8 mouse cellular contexts compared by ENCODE assay signal in the genomic region with DNA sequence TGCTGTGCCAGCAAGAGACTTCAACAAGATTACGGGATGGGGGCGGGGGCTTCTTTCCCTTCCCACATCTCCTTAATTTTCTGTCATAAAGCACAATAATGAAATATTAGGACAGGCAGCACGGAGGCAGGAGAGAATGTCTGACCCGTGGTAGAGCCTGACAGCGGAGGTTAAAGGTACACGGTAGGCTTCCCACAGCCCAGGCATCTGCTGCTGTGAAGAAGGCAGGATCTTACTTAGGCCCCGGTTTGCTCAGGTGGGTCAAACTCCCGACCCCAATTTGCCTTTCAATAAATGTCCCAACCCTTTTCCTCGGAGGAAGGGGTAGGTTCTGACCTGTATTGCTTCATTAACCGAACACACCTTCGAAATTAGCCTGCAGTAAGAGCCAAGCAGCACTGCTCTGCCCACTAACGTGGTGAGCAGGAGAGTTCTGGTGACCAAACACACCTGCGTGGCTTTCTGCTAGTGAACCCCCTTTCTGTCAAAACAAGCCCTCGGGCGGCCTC. TPM values are rescaled to one million over a fixed set of nuclear protein-coding genes. Genes with fewer than 3 reads are reported as not detected.
DNase-seq lines count a peak whose midpoint lies in the region; ATAC-seq and TF ChIP-seq lines count a peak whose summit lies in the region.

No protein-coding gene starts in this region.

- peak overlapping the region; percentile 82 for H3K4me2 ChIP-seq in limb, embryonic 15.5 days
- H3K4me2 ChIP-seq in stomach, embryonic 16.5 days (ENCODE audit: low read depth, low read length) = peak overlapping the region; percentile 89

- H3K27ac ChIP-seq in heart, adult 2 months = peak overlapping the region; percentile 80
- H3K27ac ChIP-seq in testis, adult 2 months (ENCODE audit: control insufficient read depth, insufficient read depth, low read depth, low read length) = no peak overlapping the region
- peak overlapping the region; percentile 67 for H3K27ac ChIP-seq in limb, embryonic 15.5 days
- H3K27ac ChIP-seq in stomach, embryonic 16.5 days (ENCODE audit: low read length) = peak overlapping the region; percentile 67

- no peak for TF ChIP-seq CTCF in heart, adult 2 months (IDR thresholded peaks at IDR 0.05)
- no peak for TF ChIP-seq CTCF in testis, adult 2 months (IDR thresholded peaks at IDR 0.05; ENCODE audit: control insufficient read depth, insufficient read depth, insufficient replicate concordance, low read depth, low read length)

- peak overlapping the region; percentile 75 for H3K4me3 ChIP-seq in heart, adult 2 months
- peak overlapping the region; percentile 92 for H3K4me3 ChIP-seq in testis, adult 2 months (ENCODE audit: control insufficient read depth, low read depth, low read length)
- H3K4me3 ChIP-seq in limb, embryonic 15.5 days = peak overlapping the region; percentile 92
- peak overlapping the region; percentile 90 for H3K4me3 ChIP-seq in stomach, embryonic 16.5 days (replicated peaks; ENCODE audit: low read length)

- H3K36me3 ChIP-seq in heart, adult 2 months (ENCODE audit: control insufficient read depth, insufficient read depth, low read length) = no peaks in the 10 kb centered on the region
- no peaks in the 10 kb centered on the region for H3K36me3 ChIP-seq in testis, adult 2 months (ENCODE audit: control insufficient read depth, insufficient read depth, low read length)
- H3K36me3 ChIP-seq in limb, embryonic 15.5 days = no peaks in the 10 kb centered on the region
- no peaks in the 10 kb centered on the region for H3K36me3 ChIP-seq in stomach, embryonic 16.5 days (ENCODE audit: control insufficient read depth, insufficient read depth, low read length)

- no peak; the same call in 1 of the 2 replicates for ATAC-seq in limb, embryonic 15.5 days (ENCODE audit: insufficient number of reproducible peaks, low FRiP score, low TSS enrichment, low read depth)
- no peak; the same call in 1 of the 2 replicates for ATAC-seq in stomach, embryonic 16.5 days (ENCODE audit: insufficient read depth, low FRiP score)

- DNase-seq in heart, adult 2 months = no peak
- no peak for DNase-seq in heart, postnatal 10 days
- DNase-seq in testis, postnatal 10 days (ENCODE audit: low spot score) = no peak
- DNase-seq in embryo, embryonic 10 days (ENCODE audit: low spot score) = no peak
- no peak for DNase-seq in embryo, embryonic 11 days

- 31% methylated on average over 15 of the region's 15 CpGs for WGBS in heart, adult 2 months
- whole genome bisulfite sequencing in limb, embryonic 15.5 days = 15% methylated on average over 15 of the region's 15 CpGs
- WGBS in stomach, embryonic 16.5 days = 16% methylated on average over 15 of the region's 15 CpGs

- no peak for TF ChIP-seq POLR2A in heart, adult 2 months (IDR thresholded peaks at IDR 0.05; ENCODE audit: insufficient read depth, low read depth, low read length)
- no peak for TF ChIP-seq POLR2A in testis, adult 2 months (IDR thresholded peaks at IDR 0.05; ENCODE audit: control insufficient read depth, low read depth, low read length)

- no peaks in the 10 kb centered on the region for H3K27me3 ChIP-seq in heart, adult 2 months (ENCODE audit: control insufficient read depth, insufficient read depth, low read length)
- H3K27me3 ChIP-seq in testis, adult 2 months (ENCODE audit: control insufficient read depth, insufficient read depth, low read length) = no peaks in the 10 kb centered on the region
- H3K27me3 ChIP-seq in limb, embryonic 15.5 days = no peaks in the 10 kb centered on the region
- no peaks in the 10 kb centered on the region for H3K27me3 ChIP-seq in stomach, embryonic 16.5 days (ENCODE audit: control insufficient read depth, insufficient read depth, low read length)

- intact Hi-C loops in heart, adult 2 months (cut with DNase I) = no loop called here
- intact Hi-C loops in heart, postnatal 10 days (cut with DNase I) = no loop called here

- H3K9me3 ChIP-seq in limb, embryonic 15.5 days = no peaks in the 10 kb centered on the region
- H3K9me3 ChIP-seq in stomach, embryonic 16.5 days (replicated peaks; ENCODE audit: control insufficient read depth, low read length) = no peaks in the 10 kb centered on the region

- H3K79me2 ChIP-seq in heart, adult 2 months (replicated peaks; ENCODE audit: control insufficient read depth, insufficient read depth, low read length) = peaks cover 3% of the 10 kb centered on the region; the same call in 1 of the 2 replicates

- H3K4me1 ChIP-seq in heart, adult 2 months (ENCODE audit: control insufficient read depth, insufficient read depth, low read length) = peaks cover 7% of the 10 kb centered on the region
- H3K4me1 ChIP-seq in testis, adult 2 months (ENCODE audit: control insufficient read depth, insufficient read depth, low read length) = peaks cover 7% of the 10 kb centered on the region; the same call in 1 of the 2 replicates
- peaks cover 22% of the 10 kb centered on the region for H3K4me1 ChIP-seq in limb, embryonic 15.5 days
- peaks cover 13% of the 10 kb centered on the region for H3K4me1 ChIP-seq in stomach, embryonic 16.5 days (ENCODE audit: control insufficient read depth, insufficient read depth, low read length)

- no peak for TF ChIP-seq EP300 in heart, adult 2 months (IDR thresholded peaks at IDR 0.05; ENCODE audit: insufficient read depth, low read depth, low read length)

- peak overlapping the region; percentile 86 for H3K9ac ChIP-seq in heart, adult 2 months (ENCODE audit: low read depth, low read length)
- peak overlapping the region; percentile 50 for H3K9ac ChIP-seq in limb, embryonic 15.5 days
- peak overlapping the region; percentile 55 for H3K9ac ChIP-seq in stomach, embryonic 16.5 days (ENCODE audit: low read length)

RNA-seq across cellular contexts. Expression of gene Rab4a, which starts 0.5 kb away (rescaled TPM):
- total RNA-seq in heart, adult 2 months (2021) = 1 to 10 TPM; 7.7 to 8.4 TPM
- polyA plus RNA-seq in heart, adult 2 months (2012; rRNA removed) = 10.6 and 12.7 TPM in 2 replicates
- total RNA-seq in heart, postnatal 10 days (2021) = 1 to 10 TPM; 8.0 to 9.5 TPM
- 5.3 and 8.9 TPM in 2 replicates for polyA plus RNA-seq in testis, adult 2 months (2012; rRNA removed)
- polyA plus RNA-seq in limb, embryonic 15.5 days (2015; fragmentation: Nextera tagmentation; extraction: Ambion mirVana) = 40.6 and 44.5 TPM in 2 replicates
- 42.2 and 44.4 TPM in 2 replicates for polyA plus RNA-seq in stomach, embryonic 16.5 days (2015; fragmentation: Nextera tagmentation; extraction: Ambion mirVana)

RNA-seq across cellular contexts. Expression of gene Ccsap, which starts 54.7 kb away (rescaled TPM):
- total RNA-seq in heart, adult 2 months (2021) = under 1 TPM; 0.68 to 0.81 TPM
- 0.18 and 0.70 TPM in 2 replicates for polyA plus RNA-seq in heart, adult 2 months (2012; rRNA removed)
- total RNA-seq in heart, postnatal 10 days (2021) = 1 to 10 TPM; 3.1 to 3.2 TPM
- polyA plus RNA-seq in testis, adult 2 months (2012; rRNA removed) = 28.2 and 32.0 TPM in 2 replicates
- 2.6 and 3.0 TPM in 2 replicates for polyA plus RNA-seq in limb, embryonic 15.5 days (2015; fragmentation: Nextera tagmentation; extraction: Ambion mirVana)
- 1.5 and 2.1 TPM in 2 replicates for polyA plus RNA-seq in stomach, embryonic 16.5 days (2015; fragmentation: Nextera tagmentation; extraction: Ambion mirVana)
